Mouse (Mus musculus): ENCODE measurements around the gene Rad54l2. TPM values are rescaled to one million over a fixed set of nuclear protein-coding genes. Genes with fewer than 3 reads are reported as not detected.

Gene Rad54l2
- polyA plus RNA-seq, 1 experiment from 2014 or later = 3.3 TPM

DNA sequence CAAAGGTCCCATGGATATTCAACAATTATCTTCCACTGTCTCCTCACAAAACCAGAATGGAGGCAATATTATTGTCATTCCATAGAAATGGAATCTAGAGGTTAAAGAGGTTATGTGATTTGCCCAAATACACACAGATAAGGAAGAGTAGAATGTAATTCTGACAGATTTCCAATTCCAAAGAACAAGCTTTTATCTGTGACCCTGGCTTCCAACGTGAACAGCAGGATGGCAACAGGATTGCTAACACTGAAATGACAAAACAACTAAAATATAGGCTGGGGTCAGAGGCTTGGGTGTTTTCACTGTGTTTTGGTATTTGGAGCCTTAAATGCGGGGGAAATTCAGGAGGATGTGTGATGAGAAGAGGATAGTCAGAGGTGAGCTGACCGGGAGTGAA is 11.6 kb downstream of the Rad54l2 start:
- Histone ChIP-seq H3K36me3 (ENCODE audit: control insufficient read depth, insufficient read depth, low read length) (no peaks in the 10 kb centered on the region), H3K27me3 (ENCODE audit: control insufficient read depth, insufficient read depth, low read length) (no peaks in the 10 kb centered on the region), H3K9me3 (ENCODE audit: control insufficient read depth, low read length) (no peaks in the 10 kb centered on the region), H3K4me2 (ENCODE audit: low read length) (no peak overlapping the region), H3K4me1 (ENCODE audit: control insufficient read depth in 2 of 2, insufficient read depth in 2 of 2, low read length in 2 of 2) (peaks cover 0 to 5% of the 10 kb centered on the region in 2 experiments; a peak in 2 of 4 replicates), H3K4me3 (ENCODE audit: control insufficient read depth in 1 of 2, insufficient read depth in 1 of 2, low read depth in 1 of 2, low read length in 2 of 2) (no peak overlapping the region), H3K9ac (ENCODE audit: low read length) (no peak overlapping the region), H3K27ac (replicated peaks in 1 of 2; ENCODE audit: control insufficient read depth in 1 of 2, insufficient read depth in 1 of 2, low read depth in 2 of 2, low read length in 2 of 2) (no peak overlapping the region)
- WGBS = 83% methylated on average over 3 of the region's 3 CpGs
- ATAC-seq (ENCODE audit: insufficient number of reproducible peaks, insufficient read depth, low FRiP score, low read depth) = no peak

- H3K4me1 ChIP-seq (ENCODE audit: control insufficient read depth in 2 of 2, insufficient read depth in 2 of 2, low read length in 2 of 2) = peaks cover 0 to 5% of the 10 kb centered on the region in 2 experiments; a peak in 2 of 4 replicates
- H3K36me3 ChIP-seq (ENCODE audit: control insufficient read depth, insufficient read depth, low read length) = no peaks in the 10 kb centered on the region
- H3K27ac ChIP-seq (replicated peaks in 1 of 2; ENCODE audit: control insufficient read depth in 1 of 2, insufficient read depth in 1 of 2, low read depth in 2 of 2, low read length in 2 of 2) = no peak overlapping the region
- ATAC-seq (ENCODE audit: insufficient number of reproducible peaks, insufficient read depth, low FRiP score, low read depth) = no peak
- 50% methylated on average over 1 of the region's 1 CpGs for WGBS
- no peak overlapping the region for H3K4me2 ChIP-seq (ENCODE audit: low read length)
- no peak overlapping the region for H3K4me3 ChIP-seq (ENCODE audit: control insufficient read depth in 1 of 2, insufficient read depth in 1 of 2, low read depth in 1 of 2, low read length in 2 of 2)
- H3K9ac ChIP-seq (ENCODE audit: low read length) = no peak overlapping the region
- no peaks in the 10 kb centered on the region for H3K27me3 ChIP-seq (ENCODE audit: control insufficient read depth, insufficient read depth, low read length)
- no peaks in the 10 kb centered on the region for H3K9me3 ChIP-seq (ENCODE audit: control insufficient read depth, low read length)
Measured at GRCm38 (mm10) chr9:106776116-106776515, 12.9 kb downstream of the Rad54l2 start.

DNA sequence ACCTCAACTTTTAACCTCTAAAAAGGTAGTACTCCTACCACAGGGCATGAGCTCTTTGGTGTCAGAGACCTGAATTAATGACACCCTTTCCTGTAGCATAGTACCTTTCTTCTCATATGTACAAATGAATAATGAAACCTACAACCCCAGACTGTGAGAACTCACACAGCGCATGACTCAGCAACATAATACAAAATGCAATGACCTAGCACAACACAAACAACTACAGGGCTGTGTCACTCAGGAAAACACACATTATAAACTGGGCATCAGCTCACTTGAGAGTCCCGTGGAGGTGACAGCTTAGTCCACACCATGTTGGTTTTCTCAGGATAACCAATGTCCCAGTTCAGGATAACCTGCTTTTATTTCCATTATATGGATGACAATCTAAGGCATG is 17.2 kb downstream of the Rad54l2 start:
- H3K4me3 ChIP-seq (ENCODE audit: control insufficient read depth in 1 of 2, insufficient read depth in 1 of 2, low read depth in 1 of 2, low read length in 2 of 2) = no peak overlapping the region
- no peak overlapping the region for H3K9ac ChIP-seq (ENCODE audit: low read length)
- H3K36me3 ChIP-seq (ENCODE audit: control insufficient read depth, insufficient read depth, low read length) = no peaks in the 10 kb centered on the region
- H3K27me3 ChIP-seq (ENCODE audit: control insufficient read depth, insufficient read depth, low read length) = no peaks in the 10 kb centered on the region
- no peak for ATAC-seq (ENCODE audit: insufficient number of reproducible peaks, insufficient read depth, low FRiP score, low read depth)
- H3K4me2 ChIP-seq (ENCODE audit: low read length) = no peak overlapping the region
- no peaks in the 10 kb centered on the region for H3K9me3 ChIP-seq (ENCODE audit: control insufficient read depth, low read length)
- 84% methylated on average over 2 of the region's 2 CpGs for WGBS
- no peak overlapping the region for H3K27ac ChIP-seq (replicated peaks in 1 of 2; ENCODE audit: control insufficient read depth in 1 of 2, insufficient read depth in 1 of 2, low read depth in 2 of 2, low read length in 2 of 2)
- H3K4me1 ChIP-seq (ENCODE audit: control insufficient read depth in 2 of 2, insufficient read depth in 2 of 2, low read length in 2 of 2) = peaks cover 0 to 9% of the 10 kb centered on the region in 2 experiments; a peak in 2 of 4 replicates

DNA sequence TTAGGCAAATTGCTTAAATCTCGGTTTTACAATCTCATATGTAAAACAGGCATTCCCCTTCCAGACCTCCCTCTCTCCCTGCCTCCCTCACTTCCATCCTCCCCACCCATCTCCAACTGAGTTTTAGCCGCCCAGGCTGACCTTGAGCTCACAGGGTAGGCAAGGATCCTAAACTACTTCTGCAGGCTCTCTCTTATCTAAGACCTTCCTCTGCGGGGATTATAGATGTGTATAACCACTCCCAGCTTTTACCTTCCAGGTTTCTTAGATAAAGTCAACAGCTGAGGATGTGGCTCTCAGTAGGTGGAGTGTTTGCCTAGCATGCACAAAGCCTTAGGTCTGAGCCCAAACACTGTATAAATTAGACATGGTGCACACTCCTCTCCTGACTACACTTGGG is 18.8 kb downstream of the Rad54l2 start:
- H3K9me3 ChIP-seq (ENCODE audit: control insufficient read depth, low read length) = no peaks in the 10 kb centered on the region
- no peak overlapping the region for H3K27ac ChIP-seq (replicated peaks in 1 of 2; ENCODE audit: control insufficient read depth in 1 of 2, insufficient read depth in 1 of 2, low read depth in 2 of 2, low read length in 2 of 2)
- no peak overlapping the region for H3K4me2 ChIP-seq (ENCODE audit: low read length)
- no peaks in the 10 kb centered on the region for H3K36me3 ChIP-seq (ENCODE audit: control insufficient read depth, insufficient read depth, low read length)
- ATAC-seq (ENCODE audit: insufficient number of reproducible peaks, insufficient read depth, low FRiP score, low read depth) = no peak
- no peak overlapping the region for H3K9ac ChIP-seq (ENCODE audit: low read length)
- no peaks in the 10 kb centered on the region for H3K27me3 ChIP-seq (ENCODE audit: control insufficient read depth, insufficient read depth, low read length)
- 61% methylated on average over 3 of the region's 3 CpGs for WGBS
- peaks cover 0 to 17% of the 10 kb centered on the region in 2 experiments; a peak in 3 of 4 replicates for H3K4me1 ChIP-seq (ENCODE audit: control insufficient read depth in 2 of 2, insufficient read depth in 2 of 2, low read length in 2 of 2)
- no peak overlapping the region for H3K4me3 ChIP-seq (ENCODE audit: control insufficient read depth in 1 of 2, insufficient read depth in 1 of 2, low read depth in 1 of 2, low read length in 2 of 2)

DNA sequence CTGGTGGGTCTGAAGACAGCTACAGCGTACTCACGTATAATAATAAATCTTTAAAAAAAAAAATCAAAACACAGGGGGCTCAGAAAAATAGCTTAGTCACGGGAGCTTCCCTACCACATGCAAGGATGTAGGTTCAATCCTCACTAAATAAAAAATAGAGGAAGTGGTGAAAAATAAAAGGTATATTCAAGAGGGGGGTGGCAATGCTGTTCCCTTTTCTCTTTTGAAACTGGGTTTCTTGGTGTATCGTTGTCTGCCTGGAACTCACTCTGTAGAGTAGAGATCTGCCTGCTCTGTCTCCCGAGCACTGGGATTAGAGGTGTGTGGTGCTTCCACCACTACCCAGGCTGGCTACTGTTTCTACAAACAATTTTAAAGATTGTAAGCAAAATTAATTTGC is 19.2 kb downstream of the Rad54l2 start:
- H3K36me3 ChIP-seq (ENCODE audit: control insufficient read depth, insufficient read depth, low read length) = no peaks in the 10 kb centered on the region
- no peaks in the 10 kb centered on the region for H3K9me3 ChIP-seq (ENCODE audit: control insufficient read depth, low read length)
- no peak for ATAC-seq (ENCODE audit: insufficient number of reproducible peaks, insufficient read depth, low FRiP score, low read depth)
- H3K27ac ChIP-seq (replicated peaks in 1 of 2; ENCODE audit: control insufficient read depth in 1 of 2, insufficient read depth in 1 of 2, low read depth in 2 of 2, low read length in 2 of 2) = no peak overlapping the region
- no peak overlapping the region for H3K4me2 ChIP-seq (ENCODE audit: low read length)
- H3K27me3 ChIP-seq (ENCODE audit: control insufficient read depth, insufficient read depth, low read length) = no peaks in the 10 kb centered on the region
- WGBS = 92% methylated on average over 5 of the region's 5 CpGs
- no peak overlapping the region for H3K4me3 ChIP-seq (ENCODE audit: control insufficient read depth in 1 of 2, insufficient read depth in 1 of 2, low read depth in 1 of 2, low read length in 2 of 2)
- H3K9ac ChIP-seq (ENCODE audit: low read length) = no peak overlapping the region
- H3K4me1 ChIP-seq (ENCODE audit: control insufficient read depth in 2 of 2, insufficient read depth in 2 of 2, low read length in 2 of 2) = peaks cover 0 to 17% of the 10 kb centered on the region in 2 experiments; a peak in 3 of 4 replicates

DNA sequence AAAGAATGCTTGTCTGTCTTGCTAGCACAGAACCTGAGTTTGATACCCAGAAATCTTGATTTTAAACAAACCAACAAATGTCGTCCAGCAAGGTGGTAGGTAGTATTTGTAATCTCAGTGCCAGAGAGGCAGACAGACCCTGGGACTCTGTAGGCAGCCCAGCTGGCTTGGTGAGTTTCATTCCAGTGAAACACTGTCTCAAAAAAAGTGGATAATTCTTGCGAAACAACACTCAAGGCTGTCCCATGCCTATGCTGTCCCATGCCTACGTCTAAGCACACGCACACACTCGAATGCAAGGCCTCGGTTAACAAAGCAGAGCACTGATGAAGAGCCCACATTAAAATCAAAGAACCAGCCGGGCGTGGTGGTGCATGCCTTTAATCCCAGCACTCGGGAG is 32.6 kb downstream of the Rad54l2 start:
- no peak overlapping the region for H3K4me2 ChIP-seq (ENCODE audit: low read length)
- no peaks in the 10 kb centered on the region for H3K27me3 ChIP-seq (ENCODE audit: control insufficient read depth, insufficient read depth, low read length)
- H3K9ac ChIP-seq (ENCODE audit: low read length) = no peak overlapping the region
- H3K9me3 ChIP-seq (ENCODE audit: control insufficient read depth, low read length) = no peaks in the 10 kb centered on the region
- WGBS = 93% methylated on average over 9 of the region's 9 CpGs
- ATAC-seq (ENCODE audit: insufficient number of reproducible peaks, insufficient read depth, low FRiP score, low read depth) = no peak
- peaks cover 0 to 5% of the 10 kb centered on the region in 2 experiments; a peak in 1 of 4 replicates for H3K4me1 ChIP-seq (ENCODE audit: control insufficient read depth in 2 of 2, insufficient read depth in 2 of 2, low read length in 2 of 2)
- peaks cover 15% of the 10 kb centered on the region for H3K36me3 ChIP-seq (ENCODE audit: control insufficient read depth, insufficient read depth, low read length)
- H3K4me3 ChIP-seq (ENCODE audit: control insufficient read depth in 1 of 2, insufficient read depth in 1 of 2, low read depth in 1 of 2, low read length in 2 of 2) = no peak overlapping the region
- no peak overlapping the region for H3K27ac ChIP-seq (replicated peaks in 1 of 2; ENCODE audit: control insufficient read depth in 1 of 2, insufficient read depth in 1 of 2, low read depth in 2 of 2, low read length in 2 of 2)

GRCm38 (mm10) chr9:106755776-106756175 is 33.2 kb downstream of the Rad54l2 start:
- Histone ChIP-seq H3K4me2 (ENCODE audit: low read length) (no peak overlapping the region), H3K9ac (ENCODE audit: low read length) (no peak overlapping the region), H3K36me3 (ENCODE audit: control insufficient read depth, insufficient read depth, low read length) (peaks cover 15% of the 10 kb centered on the region), H3K27me3 (ENCODE audit: control insufficient read depth, insufficient read depth, low read length) (no peaks in the 10 kb centered on the region), H3K4me1 (ENCODE audit: control insufficient read depth in 2 of 2, insufficient read depth in 2 of 2, low read length in 2 of 2) (peaks cover 0 to 5% of the 10 kb centered on the region in 2 experiments; a peak in 1 of 4 replicates), H3K4me3 (ENCODE audit: control insufficient read depth in 1 of 2, insufficient read depth in 1 of 2, low read depth in 1 of 2, low read length in 2 of 2) (no peak overlapping the region), H3K9me3 (ENCODE audit: control insufficient read depth, low read length) (no peaks in the 10 kb centered on the region), H3K27ac (replicated peaks in 1 of 2; ENCODE audit: control insufficient read depth in 1 of 2, insufficient read depth in 1 of 2, low read depth in 2 of 2, low read length in 2 of 2) (no peak overlapping the region)
- no peak for ATAC-seq (ENCODE audit: insufficient number of reproducible peaks, insufficient read depth, low FRiP score, low read depth)
- 91% methylated on average over 4 of the region's 4 CpGs for WGBS

DNA sequence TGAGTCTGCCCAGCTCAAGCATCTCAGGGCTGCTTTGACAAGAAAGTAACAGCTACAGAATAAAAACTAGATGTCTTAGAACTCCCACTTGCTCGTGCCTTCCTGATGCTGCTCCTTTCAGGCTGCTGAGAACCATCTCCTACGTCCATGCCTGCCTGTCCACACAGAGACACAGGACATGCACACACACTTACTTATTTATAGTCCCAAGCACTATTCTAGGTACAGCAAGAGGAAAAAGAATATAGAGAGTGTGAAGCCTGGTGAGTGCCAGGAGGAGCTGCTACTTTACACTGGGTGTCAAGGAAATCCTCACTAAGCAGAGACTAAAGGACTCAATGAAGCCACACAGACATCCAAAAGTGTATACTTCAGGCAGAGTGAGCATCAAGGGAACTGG is 34.7 kb downstream of the Rad54l2 start:
- Histone ChIP-seq H3K4me2 (ENCODE audit: low read length) (no peak overlapping the region), H3K9ac (ENCODE audit: low read length) (no peak overlapping the region), H3K27me3 (ENCODE audit: control insufficient read depth, insufficient read depth, low read length) (no peaks in the 10 kb centered on the region), H3K36me3 (ENCODE audit: control insufficient read depth, insufficient read depth, low read length) (peaks cover 12% of the 10 kb centered on the region; the same call in 1 of the 2 replicates), H3K4me1 (ENCODE audit: control insufficient read depth in 2 of 2, insufficient read depth in 2 of 2, low read length in 2 of 2) (peaks cover 0 to 5% of the 10 kb centered on the region in 2 experiments; a peak in 1 of 4 replicates), H3K27ac (replicated peaks in 1 of 2; ENCODE audit: control insufficient read depth in 1 of 2, insufficient read depth in 1 of 2, low read depth in 2 of 2, low read length in 2 of 2) (peak overlapping the region in 1 of 2 experiments; percentile 33; a peak in 1 of 4 replicates), H3K9me3 (ENCODE audit: control insufficient read depth, low read length) (no peaks in the 10 kb centered on the region), H3K4me3 (ENCODE audit: control insufficient read depth in 1 of 2, insufficient read depth in 1 of 2, low read depth in 1 of 2, low read length in 2 of 2) (no peak overlapping the region)
- 48% methylated on average over 2 of the region's 2 CpGs for WGBS
- no peak for ATAC-seq (ENCODE audit: insufficient number of reproducible peaks, insufficient read depth, low FRiP score, low read depth)

Data from heart, embryonic 14.5 days (tissue).